Comparison of ENCODE assay signal across 8 mouse cellular contexts in the genomic region with DNA sequence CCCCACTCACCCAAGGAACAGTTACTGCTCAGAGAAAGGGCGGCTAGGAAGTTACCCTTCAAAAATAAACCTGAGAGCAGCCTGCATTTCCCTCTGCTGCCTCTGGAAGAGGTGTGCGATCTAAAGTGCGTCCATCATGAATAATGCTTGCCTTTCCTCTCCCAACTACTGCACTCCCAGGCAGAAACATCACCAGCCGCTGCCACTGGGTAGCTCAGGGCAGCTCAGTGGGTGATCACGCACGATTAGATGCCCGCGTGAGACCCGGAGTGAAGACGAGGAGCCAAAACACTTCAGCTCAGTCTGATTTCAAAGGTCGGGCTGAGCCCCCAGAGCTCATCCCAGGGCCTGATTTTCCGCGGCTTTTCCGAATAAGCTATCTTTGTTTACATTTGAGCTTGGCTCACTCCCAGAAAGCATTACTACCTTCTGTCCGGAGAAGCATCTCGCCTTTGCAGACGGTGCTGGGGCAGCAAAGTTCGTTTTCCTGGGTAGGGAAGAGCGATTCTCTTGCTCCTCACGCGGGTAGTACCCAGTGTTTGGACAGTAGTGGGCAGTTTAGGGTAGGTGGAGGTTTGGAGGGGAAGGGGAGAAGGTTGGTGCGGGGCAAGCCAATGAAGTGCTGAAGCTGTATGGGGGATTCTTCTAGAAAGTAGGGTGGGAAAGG. TPM values are rescaled to one million over a fixed set of nuclear protein-coding genes. Genes with fewer than 3 reads are reported as not detected.
A peak's percentile ranks its signal among the peaks of the same experiment; 100 is the strongest.
DNase-seq lines count a peak whose midpoint lies in the region; ATAC-seq and TF ChIP-seq lines count a peak whose summit lies in the region.

A gene (plus strand): TSS at position 162 of the 667 bp plus-strand sequence.

- H3K79me2 ChIP-seq in liver, adult 2 months (ENCODE audit: control insufficient read depth, insufficient read depth, low read length): no peaks in the 10 kb centered on the region

- peak within 1 kb of the TSS; percentile 63 for H3K4me2 ChIP-seq in embryonic facial prominence, embryonic 12.5 days (replicated peaks)
- H3K4me2 ChIP-seq in heart, embryonic 11.5 days: peak within 1 kb of the TSS; percentile 69
- peak within 1 kb of the TSS; percentile 89 for H3K4me2 ChIP-seq in kidney, embryonic 15.5 days

- WGBS in embryonic facial prominence, embryonic 12.5 days: under 1% methylated on average over 22 of the region's 22 CpGs
- under 1% methylated on average over 22 of the region's 22 CpGs for WGBS in heart, embryonic 11.5 days (ENCODE audit: insufficient replicate concordance)
- under 1% methylated on average over 22 of the region's 22 CpGs for WGBS in kidney, embryonic 15.5 days
- 3% methylated on average over 22 of the region's 22 CpGs for WGBS in liver, adult 2 months

- TF ChIP-seq CTCF in liver, adult 2 months (IDR thresholded peaks at IDR 0.05; ENCODE audit: low read depth, low read length): 0 out of 2 replicates have a peak, but pooled peaks have one; percentile 16

- peak; percentile 72 for ATAC-seq in embryonic facial prominence, embryonic 12.5 days (ENCODE audit: insufficient number of reproducible peaks, insufficient read depth, low FRiP score, low TSS enrichment)
- ATAC-seq in heart, embryonic 11.5 days (replicated peaks; ENCODE audit: insufficient number of reproducible peaks, low FRiP score, low TSS enrichment): peak; percentile 66
- ATAC-seq in kidney, embryonic 15.5 days (replicated peaks; ENCODE audit: low FRiP score): peak; percentile 75

- peak within 1 kb of the TSS; percentile 96 for H3K9ac ChIP-seq in embryonic facial prominence, embryonic 12.5 days
- peak within 1 kb of the TSS; percentile 90 for H3K9ac ChIP-seq in heart, embryonic 11.5 days (ENCODE audit: low read depth, low read length)
- peak within 1 kb of the TSS; percentile 88 for H3K9ac ChIP-seq in kidney, embryonic 15.5 days
- peak within 1 kb of the TSS; percentile 78 for H3K9ac ChIP-seq in liver, adult 2 months (ENCODE audit: low read depth, low read length)

- TF ChIP-seq POLR2A in liver, adult 2 months (IDR thresholded peaks at IDR 0.05; ENCODE audit: extremely low read depth, insufficient read depth, low read length): no peak

- H3K27ac ChIP-seq in embryonic facial prominence, embryonic 12.5 days: peak within 1 kb of the TSS; percentile 97
- H3K27ac ChIP-seq in heart, embryonic 11.5 days (ENCODE audit: low read depth, low read length): peak within 1 kb of the TSS; percentile 91
- H3K27ac ChIP-seq in kidney, embryonic 15.5 days: peak within 1 kb of the TSS; percentile 96
- H3K27ac ChIP-seq in liver, adult 2 months (replicated peaks; ENCODE audit: insufficient read depth, low read depth, low read length): peak within 1 kb of the TSS; percentile 19

- no peaks in the 10 kb centered on the region for H3K9me3 ChIP-seq in embryonic facial prominence, embryonic 12.5 days
- no peaks in the 10 kb centered on the region for H3K9me3 ChIP-seq in heart, embryonic 11.5 days (replicated peaks; ENCODE audit: control insufficient read depth, low read length)
- H3K9me3 ChIP-seq in kidney, embryonic 15.5 days (replicated peaks): no peaks in the 10 kb centered on the region

- peak; percentile 37 for DNase-seq in adrenal gland, adult 2 months
- DNase-seq in adrenal gland, adult 8-10 months: no peak
- peak; percentile 3 for DNase-seq in liver, adult 2 months (ENCODE audit: extremely low read depth, low read depth, low spot score)
- DNase-seq in neural tube, embryonic 10.5 days (ENCODE audit: extremely low spot score, low spot score): peak; percentile 78
- DNase-seq in thymus, postnatal 25 days: peak; percentile 13

- H3K4me3 ChIP-seq in embryonic facial prominence, embryonic 12.5 days: peak within 1 kb of the TSS; percentile 69
- H3K4me3 ChIP-seq in heart, embryonic 11.5 days (ENCODE audit: low read depth, low read length): peak within 1 kb of the TSS; percentile 70
- H3K4me3 ChIP-seq in kidney, embryonic 15.5 days (replicated peaks): peak within 1 kb of the TSS; percentile 86
- H3K4me3 ChIP-seq in liver, adult 2 months (ENCODE audit: insufficient read depth, low read depth, low read length): peak within 1 kb of the TSS; percentile 71

- no peaks in the 10 kb centered on the region for H3K36me3 ChIP-seq in embryonic facial prominence, embryonic 12.5 days
- no peaks in the 10 kb centered on the region for H3K36me3 ChIP-seq in heart, embryonic 11.5 days (ENCODE audit: control insufficient read depth, insufficient read depth, low read length)
- no peaks in the 10 kb centered on the region for H3K36me3 ChIP-seq in kidney, embryonic 15.5 days
- no peaks in the 10 kb centered on the region for H3K36me3 ChIP-seq in liver, adult 2 months (ENCODE audit: control insufficient read depth, insufficient read depth, low read length)

- H3K27me3 ChIP-seq in embryonic facial prominence, embryonic 12.5 days: no peaks in the 10 kb centered on the region
- no peaks in the 10 kb centered on the region for H3K27me3 ChIP-seq in heart, embryonic 11.5 days (ENCODE audit: control insufficient read depth, insufficient read depth, low read length)
- H3K27me3 ChIP-seq in kidney, embryonic 15.5 days: no peaks in the 10 kb centered on the region
- peaks cover 4% of the 10 kb centered on the region; the same call in 1 of the 2 replicates for H3K27me3 ChIP-seq in liver, adult 2 months (ENCODE audit: control insufficient read depth, insufficient read depth, low read length)

- no peaks in the 10 kb centered on the region for H3K4me1 ChIP-seq in embryonic facial prominence, embryonic 12.5 days
- H3K4me1 ChIP-seq in heart, embryonic 11.5 days (ENCODE audit: control insufficient read depth, insufficient read depth, low read length): no peaks in the 10 kb centered on the region
- H3K4me1 ChIP-seq in kidney, embryonic 15.5 days: peaks cover 17% of the 10 kb centered on the region; the same call in 1 of the 2 replicates
- peaks cover 6% of the 10 kb centered on the region; the same call in 1 of the 2 replicates for H3K4me1 ChIP-seq in liver, adult 2 months (ENCODE audit: control insufficient read depth, insufficient read depth, low read length)

RNA-seq across cellular contexts. Expression of the gene that starts here (rescaled TPM):
- total RNA-seq in adrenal gland, adult 2 months (2021): 1 to 10 TPM; 3.0 to 6.0 TPM
- polyA plus RNA-seq in adrenal gland, adult 2 months (2012; rRNA removed): 4.6 and 6.6 TPM in 2 replicates
- total RNA-seq in adrenal gland, adult 8-10 months (2022): 1 to 10 TPM; 3.6 to 4.7 (median 4.1) TPM
- polyA plus RNA-seq in embryonic facial prominence, embryonic 12.5 days (2016; fragmentation: Nextera tagmentation; extraction: Ambion mirVana): 106 and 109 TPM in 2 replicates
- polyA plus RNA-seq in heart, embryonic 11.5 days (2014; fragmentation: Nextera tagmentation; extraction: Ambion mirVana): 41.6 and 51.5 TPM in 2 replicates
- polyA plus RNA-seq in kidney, embryonic 15.5 days (2015; fragmentation: Nextera tagmentation; extraction: Ambion mirVana): 62.3 and 63.8 TPM in 2 replicates
- 0.67 and 1.3 TPM in 2 replicates for total RNA-seq in liver, adult 2 months (2014; rRNA removed)
- polyA plus RNA-seq in liver, adult 2 months (2012; rRNA removed): 0.12 and 0.35 TPM in 2 replicates

Comparison
In these comparisons a context has a peak if more than half of its experiments do, and no peak if none do; other contexts are left out.
1. H3K27ac ChIP-seq: peak in every context shown above with its lines; median percentile 97 in embryonic facial prominence, embryonic 12.5 days; 96 in kidney, embryonic 15.5 days; 91 in heart, embryonic 11.5 days; 19 in liver, adult 2 months.